Mouse (Mus musculus): ENCODE results near the gene Gm20509. TPM values are rescaled to one million over a fixed set of nuclear protein-coding genes. Genes with fewer than 3 reads are reported as not detected.

Gm20509 gene
- total and polyA plus RNA-seq, 2 experiments from 2014 or later, result not detected

DNA sequence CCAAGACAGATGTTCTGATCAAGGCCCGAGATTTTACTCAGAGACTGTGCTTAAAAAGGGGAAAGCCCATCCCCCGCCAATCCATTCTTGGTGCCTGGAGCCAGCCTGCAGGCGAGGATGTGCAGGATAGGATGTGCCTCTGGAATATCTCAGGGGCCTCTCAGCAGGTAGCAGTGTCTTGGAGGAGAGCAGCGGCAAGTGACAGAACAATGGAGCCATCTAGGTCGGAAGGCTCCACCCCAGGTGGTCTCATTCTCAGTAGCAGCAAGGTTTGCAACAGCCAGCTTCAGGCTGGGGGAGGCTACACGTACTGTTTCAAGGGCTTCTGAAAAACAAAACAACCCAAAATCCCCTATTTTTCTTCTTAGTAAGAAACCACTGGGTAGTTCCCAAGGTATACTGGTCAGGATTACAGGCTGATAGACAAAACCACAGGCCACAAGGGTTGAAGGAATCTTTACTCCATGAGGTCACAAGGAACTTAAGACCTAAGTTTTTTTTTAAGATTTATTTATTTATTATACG lies 22.4 kb upstream of the Gm20509 start:
- no peak overlapping the region for H3K4me2 ChIP-seq (ENCODE audit: low read depth, low read length)
- WGBS, result 50% methylated on average over 7 of the region's 7 CpGs
- H3K9me3 ChIP-seq (replicated peaks; ENCODE audit: control insufficient read depth, low read length), result no peaks in the 10 kb centered on the region
- no peak for ATAC-seq (ENCODE audit: insufficient read depth, low read depth)
- no peak overlapping the region for H3K9ac ChIP-seq (replicated peaks; ENCODE audit: low read depth, low read length)
- H3K4me3 ChIP-seq (ENCODE audit: low read depth, low read length), result no peak overlapping the region
- no peaks in the 10 kb centered on the region for H3K27me3 ChIP-seq (ENCODE audit: control insufficient read depth, insufficient read depth, low read length)
- H3K36me3 ChIP-seq (replicated peaks; ENCODE audit: control insufficient read depth, insufficient read depth, low read length), result no peaks in the 10 kb centered on the region
- TF ChIP-seq CTCF (IDR thresholded peaks at IDR 0.05; ENCODE audit: low read depth), result no peak
- no peaks in the 10 kb centered on the region for H3K4me1 ChIP-seq (ENCODE audit: control insufficient read depth, insufficient read depth)
- no peak overlapping the region for H3K27ac ChIP-seq (ENCODE audit: low read depth)
- no peak for DNase-seq (ENCODE audit: low spot score)

- Histone ChIP-seq H3K36me3 (replicated peaks; ENCODE audit: control insufficient read depth, insufficient read depth, low read length) (no peaks in the 10 kb centered on the region), H3K4me1 (ENCODE audit: control insufficient read depth, insufficient read depth) (no peaks in the 10 kb centered on the region), H3K27me3 (ENCODE audit: control insufficient read depth, insufficient read depth, low read length) (no peaks in the 10 kb centered on the region), H3K9ac (replicated peaks; ENCODE audit: low read depth, low read length) (no peak overlapping the region), H3K27ac (ENCODE audit: low read depth) (no peak overlapping the region), H3K4me2 (ENCODE audit: low read depth, low read length) (no peak overlapping the region), H3K9me3 (replicated peaks; ENCODE audit: control insufficient read depth, low read length) (no peaks in the 10 kb centered on the region), H3K4me3 (ENCODE audit: low read depth, low read length) (no peak overlapping the region)
- DNase-seq (ENCODE audit: low spot score) (no peak), ATAC-seq (ENCODE audit: insufficient read depth, low read depth) (no peak)
- 79% methylated on average over 8 of the region's 8 CpGs for WGBS
- no peak for TF ChIP-seq EP300 (IDR thresholded peaks at IDR 0.05; ENCODE audit: low read depth)
- TF ChIP-seq CTCF (IDR thresholded peaks at IDR 0.05; ENCODE audit: low read depth), result no peak
Observed at GRCm38 (mm10) chr9:73082291-73083000, 19.8 kb upstream of the Gm20509 start.

DNA sequence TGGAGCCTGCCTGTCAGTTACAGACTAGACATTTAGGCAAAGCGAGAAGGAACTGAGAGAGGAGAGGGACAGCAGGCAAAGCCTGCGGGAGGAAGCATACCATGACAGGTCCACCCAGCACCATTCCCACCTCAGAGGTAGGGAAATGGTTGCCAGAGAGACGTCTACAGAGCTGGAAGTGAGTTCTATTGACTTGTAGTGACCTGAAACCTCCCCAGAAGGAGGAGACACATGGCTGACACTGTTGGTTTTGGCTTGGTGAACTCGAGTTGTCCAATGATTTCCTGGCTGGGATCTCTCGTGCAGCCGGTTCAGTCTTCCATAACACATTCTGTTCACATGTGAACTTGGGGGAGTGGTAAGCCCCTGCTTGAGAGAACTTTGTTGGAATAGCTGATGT lies 18.3 kb upstream of the Gm20509 start:
- no peaks in the 10 kb centered on the region for H3K27me3 ChIP-seq (ENCODE audit: control insufficient read depth, insufficient read depth, low read length)
- no peak for ATAC-seq (ENCODE audit: insufficient read depth, low read depth)
- no peak overlapping the region for H3K4me3 ChIP-seq (ENCODE audit: low read depth, low read length)
- WGBS, result 66% methylated on average over 6 of the region's 6 CpGs
- no peak overlapping the region for H3K4me2 ChIP-seq (ENCODE audit: low read depth, low read length)
- no peak overlapping the region for H3K9ac ChIP-seq (replicated peaks; ENCODE audit: low read depth, low read length)
- no peak overlapping the region for H3K27ac ChIP-seq (ENCODE audit: low read depth)
- no peaks in the 10 kb centered on the region for H3K4me1 ChIP-seq (ENCODE audit: control insufficient read depth, insufficient read depth)
- TF ChIP-seq EP300 (IDR thresholded peaks at IDR 0.05; ENCODE audit: low read depth), result no peak
- TF ChIP-seq CTCF (IDR thresholded peaks at IDR 0.05; ENCODE audit: low read depth), result no peak
- no peaks in the 10 kb centered on the region for H3K36me3 ChIP-seq (replicated peaks; ENCODE audit: control insufficient read depth, insufficient read depth, low read length)
- no peaks in the 10 kb centered on the region for H3K9me3 ChIP-seq (replicated peaks; ENCODE audit: control insufficient read depth, low read length)
- no peak for DNase-seq (ENCODE audit: low spot score)

DNA sequence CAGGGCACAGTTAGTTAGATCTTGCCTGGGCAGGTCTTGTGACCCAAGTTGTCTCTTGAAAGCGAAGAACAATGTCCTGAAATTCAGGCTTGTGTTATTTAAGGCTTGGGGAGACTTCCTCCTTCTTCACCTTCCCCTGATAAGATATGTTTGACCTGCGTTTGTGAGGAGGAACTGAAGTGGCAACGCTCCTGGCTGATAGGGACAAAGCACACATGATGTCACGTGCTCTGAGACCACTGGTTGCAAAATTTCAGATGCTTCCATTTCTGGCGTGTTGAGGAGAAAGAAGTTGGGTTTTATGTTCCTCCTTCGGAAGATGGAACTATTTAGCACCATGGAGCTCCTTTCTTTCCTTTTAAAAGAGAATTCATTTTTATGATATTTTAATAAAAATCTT lies 16.4 kb upstream of the Gm20509 start:
- 41% methylated on average over 6 of the region's 6 CpGs for WGBS
- DNase-seq (ENCODE audit: low spot score) (no peak), ATAC-seq (ENCODE audit: insufficient read depth, low read depth) (no peak)
- Histone ChIP-seq H3K4me1 (ENCODE audit: control insufficient read depth, insufficient read depth) (no peaks in the 10 kb centered on the region), H3K27ac (ENCODE audit: low read depth) (no peak overlapping the region), H3K4me2 (ENCODE audit: low read depth, low read length) (no peak overlapping the region), H3K9me3 (replicated peaks; ENCODE audit: control insufficient read depth, low read length) (no peaks in the 10 kb centered on the region), H3K36me3 (replicated peaks; ENCODE audit: control insufficient read depth, insufficient read depth, low read length) (no peaks in the 10 kb centered on the region), H3K27me3 (ENCODE audit: control insufficient read depth, insufficient read depth, low read length) (no peaks in the 10 kb centered on the region), H3K9ac (replicated peaks; ENCODE audit: low read depth, low read length) (no peak overlapping the region), H3K4me3 (ENCODE audit: low read depth, low read length) (no peak overlapping the region)
- TF ChIP-seq CTCF (IDR thresholded peaks at IDR 0.05; ENCODE audit: low read depth) (no peak), EP300 (IDR thresholded peaks at IDR 0.05; ENCODE audit: low read depth) (no peak)

DNA sequence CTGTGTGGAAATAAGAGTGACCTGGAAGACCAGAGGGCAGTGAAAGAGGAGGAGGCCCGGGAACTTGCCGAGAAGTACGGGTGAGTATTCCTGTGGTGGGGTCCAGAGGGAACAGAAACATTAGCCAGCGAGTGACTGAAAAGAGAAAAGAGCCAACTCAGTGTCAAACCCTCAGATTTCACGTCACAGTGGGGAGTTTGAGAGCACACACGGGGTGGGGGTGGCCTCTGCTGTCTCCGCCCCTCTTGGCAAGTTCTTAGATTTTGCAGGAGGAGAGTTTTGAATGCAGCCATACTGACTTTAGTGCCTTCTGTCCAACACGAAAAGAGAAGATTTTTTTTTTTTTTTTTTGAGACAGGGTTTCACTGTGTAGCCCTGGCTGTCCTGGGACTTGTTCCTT lies 15.1 kb upstream of the Gm20509 start:
- no peak overlapping the region for H3K9ac ChIP-seq (replicated peaks; ENCODE audit: low read depth, low read length)
- H3K4me3 ChIP-seq (ENCODE audit: low read depth, low read length), result no peak overlapping the region
- no peak for ATAC-seq (ENCODE audit: insufficient read depth, low read depth)
- H3K27ac ChIP-seq (ENCODE audit: low read depth), result no peak overlapping the region
- H3K4me2 ChIP-seq (ENCODE audit: low read depth, low read length), result no peak overlapping the region
- no peak for DNase-seq (ENCODE audit: low spot score)
- 52% methylated on average over 8 of the region's 8 CpGs for WGBS
- no peaks in the 10 kb centered on the region for H3K4me1 ChIP-seq (ENCODE audit: control insufficient read depth, insufficient read depth)
- H3K36me3 ChIP-seq (replicated peaks; ENCODE audit: control insufficient read depth, insufficient read depth, low read length), result no peaks in the 10 kb centered on the region
- H3K9me3 ChIP-seq (replicated peaks; ENCODE audit: control insufficient read depth, low read length), result no peaks in the 10 kb centered on the region
- TF ChIP-seq CTCF (IDR thresholded peaks at IDR 0.05; ENCODE audit: low read depth) (no peak), EP300 (IDR thresholded peaks at IDR 0.05; ENCODE audit: low read depth) (no peak)
- H3K27me3 ChIP-seq (ENCODE audit: control insufficient read depth, insufficient read depth, low read length), result no peaks in the 10 kb centered on the region

DNA sequence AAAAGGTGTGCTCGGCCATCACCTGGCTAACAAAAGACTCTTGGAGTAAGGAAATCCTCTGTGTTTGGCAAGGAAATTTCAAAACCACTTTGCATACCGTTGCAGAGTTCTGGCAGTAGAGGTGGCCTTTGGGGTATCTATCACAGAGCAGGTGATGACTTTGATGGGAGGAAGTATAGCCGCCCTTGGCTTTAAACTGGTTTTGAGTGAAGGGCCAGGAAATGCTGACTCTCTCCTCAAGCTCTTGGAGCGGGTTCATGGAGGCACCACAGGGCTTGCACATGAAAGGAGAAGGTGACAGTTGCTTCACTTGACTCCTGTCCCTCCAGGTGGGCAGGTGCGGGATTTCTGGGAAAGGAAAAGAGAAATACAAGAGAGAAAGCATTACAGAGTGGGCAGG lies 14.7 kb upstream of the Gm20509 start:
- Histone ChIP-seq H3K4me3 (ENCODE audit: low read depth, low read length) (no peak overlapping the region), H3K4me1 (ENCODE audit: control insufficient read depth, insufficient read depth) (no peaks in the 10 kb centered on the region), H3K27ac (ENCODE audit: low read depth) (no peak overlapping the region), H3K9me3 (replicated peaks; ENCODE audit: control insufficient read depth, low read length) (no peaks in the 10 kb centered on the region), H3K4me2 (ENCODE audit: low read depth, low read length) (no peak overlapping the region), H3K36me3 (replicated peaks; ENCODE audit: control insufficient read depth, insufficient read depth, low read length) (no peaks in the 10 kb centered on the region), H3K27me3 (ENCODE audit: control insufficient read depth, insufficient read depth, low read length) (no peaks in the 10 kb centered on the region), H3K9ac (replicated peaks; ENCODE audit: low read depth, low read length) (no peak overlapping the region)
- DNase-seq (ENCODE audit: low spot score) (no peak), ATAC-seq (ENCODE audit: insufficient read depth, low read depth) (no peak)
- TF ChIP-seq CTCF (IDR thresholded peaks at IDR 0.05; ENCODE audit: low read depth), result no peak
- TF ChIP-seq EP300 (IDR thresholded peaks at IDR 0.05; ENCODE audit: low read depth), result no peak
- WGBS, result 70% methylated on average over 5 of the region's 5 CpGs

Data from heart, postnatal 0 days (tissue).